Mouse (Mus musculus) CH12F3 (cell line): Measurements from ENCODE around the gene Gfap.

ENCODE experiments used
- in situ Hi-C: fragments of 300-500 bp; cut with MboI; formaldehyde crosslinking; loops from 2 replicates; pipeline ENCODE4 v1.14.3; 2020; ENCODE audit warnings: low sequenced_read_pairs

Gene Gfap

GRCm38 (mm10) chr11:102898408-102898807 is 2.3 kb downstream of the Gfap start:
- in situ Hi-C loops, result loop anchor here (5.0 kb wide), 1 partner anchor 94 kb away; no protein-coding TSS in a partner anchor

GRCm38 (mm10) chr11:102896641-102897040 is 4.1 kb downstream of the Gfap start:
- in situ Hi-C loops, result loop anchor here (5.0 kb wide), 1 partner anchor 96 kb away; no protein-coding TSS in a partner anchor

- in situ Hi-C loops, result loop anchor here (5.0 kb wide), 1 partner anchor 97 kb away; no protein-coding TSS in a partner anchor
These were observed 4.9 kb downstream of the Gfap start for GRCm38 (mm10) chr11:102895779-102896178.

GRCm38 (mm10) chr11:102894716-102895115 is 6.0 kb downstream of the Gfap start:
- in situ Hi-C loops, result loop anchor here (5.0 kb wide), 1 partner anchor 98 kb away; no protein-coding TSS in a partner anchor

GRCm38 (mm10) chr11:102893015-102893651 is 7.6 kb downstream of the Gfap start:
- in situ Hi-C loops, result no loop called here

GRCm38 (mm10) chr11:102890096-102890495 is 10.6 kb downstream of the Gfap start:
- in situ Hi-C loops, result no loop called here

- in situ Hi-C loops, result no loop called here
These were observed 12.6 kb downstream of the Gfap start for GRCm38 (mm10) chr11:102888135-102888534.

GRCm38 (mm10) chr11:102887433-102887832 is 13.3 kb downstream of the Gfap start:
- in situ Hi-C loops, result no loop called here

- in situ Hi-C loops, result no loop called here
These were observed 16.0 kb downstream of the Gfap start, which contains the start of gene Fam187a for GRCm38 (mm10) chr11:102884616-102885219. TSS of gene Fam187a (plus strand) at chr11:102885169.

GRCm38 (mm10) chr11:102881314-102882198 is 19.2 kb downstream of the Gfap start:
- in situ Hi-C loops, result no loop called here

- in situ Hi-C loops, result no loop called here
These were observed 20.0 kb downstream of the Gfap start, which contains the start of the genes Eftud2 and Ccdc103 for GRCm38 (mm10) chr11:102880585-102881313. TSS of gene Eftud2 (minus strand) at chr11:102880985. TSS of gene Ccdc103 (plus strand) at chr11:102881204.

- in situ Hi-C loops, result no loop called here
These were observed 21.2 kb downstream of the Gfap start for GRCm38 (mm10) chr11:102879558-102879957.

- in situ Hi-C loops, result no loop called here
These were observed 25.8 kb downstream of the Gfap start for GRCm38 (mm10) chr11:102874801-102875334.

- in situ Hi-C loops, result no loop called here
These were observed 36.4 kb downstream of the Gfap start for GRCm38 (mm10) chr11:102864272-102864671.

- in situ Hi-C loops, result no loop called here
These were observed 40.8 kb downstream of the Gfap start for GRCm38 (mm10) chr11:102859933-102860332.

- in situ Hi-C loops, result no loop called here
These were observed 41.8 kb downstream of the Gfap start for GRCm38 (mm10) chr11:102858951-102859350.

GRCm38 (mm10) chr11:102855941-102856340 is 44.8 kb downstream of the Gfap start:
- in situ Hi-C loops, result no loop called here

- in situ Hi-C loops, result no loop called here
These were observed 47.0 kb downstream of the Gfap start for GRCm38 (mm10) chr11:102853760-102854159.

GRCm38 (mm10) chr11:102851883-102852282 is 48.8 kb downstream of the Gfap start:
- in situ Hi-C loops, result no loop called here

- in situ Hi-C loops, result no loop called here
These were observed 54.8 kb downstream of the Gfap start for GRCm38 (mm10) chr11:102845926-102846325.
